Mouse (Mus musculus): ENCODE data around the gene Dll4. TPM values are rescaled to one million over a fixed set of nuclear protein-coding genes. Genes with fewer than 3 reads are reported as not detected.

Dll4 gene
- 0.19 to 0.85 TPM in 2 of 3 replicates, not detected in the other for total RNA-seq (2017)

GRCm38 (mm10) chr2:119325568-119326143 lies at the start of gene Dll4:
Gene Dll4, plus strand, starts transcription at chr2:119325784.
- ATAC-seq (replicated peaks; ENCODE audit: insufficient number of reproducible peaks, low FRiP score, low TSS enrichment, poor library complexity, severe bottlenecking) = no peak

- ATAC-seq (replicated peaks; ENCODE audit: insufficient number of reproducible peaks, low FRiP score, low TSS enrichment, poor library complexity, severe bottlenecking) = no peak
These were observed 48.7 kb upstream of the Dll4 start for GRCm38 (mm10) chr2:119276926-119277325.

GRCm38 (mm10) chr2:119277810-119278209 lies 47.8 kb upstream of the Dll4 start:
- no peak for ATAC-seq (replicated peaks; ENCODE audit: insufficient number of reproducible peaks, low FRiP score, low TSS enrichment, poor library complexity, severe bottlenecking)

- no peak for ATAC-seq (replicated peaks; ENCODE audit: insufficient number of reproducible peaks, low FRiP score, low TSS enrichment, poor library complexity, severe bottlenecking)
These were observed 43.6 kb upstream of the Dll4 start for GRCm38 (mm10) chr2:119281899-119282565.

- ATAC-seq (replicated peaks; ENCODE audit: insufficient number of reproducible peaks, low FRiP score, low TSS enrichment, poor library complexity, severe bottlenecking) = no peak
These were observed 38.2 kb upstream of the Dll4 start for GRCm38 (mm10) chr2:119287372-119287771.

GRCm38 (mm10) chr2:119288270-119288882 lies 37.2 kb upstream of the Dll4 start, which contains the start of gene Vps18:
Gene Vps18, plus strand, starts transcription at chr2:119288740.
- ATAC-seq (replicated peaks; ENCODE audit: insufficient number of reproducible peaks, low FRiP score, low TSS enrichment, poor library complexity, severe bottlenecking) = peak; percentile 92

GRCm38 (mm10) chr2:119289014-119289416 lies 36.6 kb upstream of the Dll4 start:
- peak; percentile 68 for ATAC-seq (replicated peaks; ENCODE audit: insufficient number of reproducible peaks, low FRiP score, low TSS enrichment, poor library complexity, severe bottlenecking)

- no peak for ATAC-seq (replicated peaks; ENCODE audit: insufficient number of reproducible peaks, low FRiP score, low TSS enrichment, poor library complexity, severe bottlenecking)
These were observed 33.3 kb upstream of the Dll4 start for GRCm38 (mm10) chr2:119292281-119292680.

GRCm38 (mm10) chr2:119292852-119293251 lies 32.7 kb upstream of the Dll4 start:
- ATAC-seq (replicated peaks; ENCODE audit: insufficient number of reproducible peaks, low FRiP score, low TSS enrichment, poor library complexity, severe bottlenecking) = no peak

- ATAC-seq (replicated peaks; ENCODE audit: insufficient number of reproducible peaks, low FRiP score, low TSS enrichment, poor library complexity, severe bottlenecking) = no peak
These were observed 32.3 kb upstream of the Dll4 start for GRCm38 (mm10) chr2:119293311-119293710.

- no peak for ATAC-seq (replicated peaks; ENCODE audit: insufficient number of reproducible peaks, low FRiP score, low TSS enrichment, poor library complexity, severe bottlenecking)
These were observed 31.7 kb upstream of the Dll4 start for GRCm38 (mm10) chr2:119293776-119294390.

GRCm38 (mm10) chr2:119294411-119294810 lies 31.2 kb upstream of the Dll4 start:
- ATAC-seq (replicated peaks; ENCODE audit: insufficient number of reproducible peaks, low FRiP score, low TSS enrichment, poor library complexity, severe bottlenecking) = no peak

GRCm38 (mm10) chr2:119296756-119297155 lies 28.8 kb upstream of the Dll4 start:
- ATAC-seq (replicated peaks; ENCODE audit: insufficient number of reproducible peaks, low FRiP score, low TSS enrichment, poor library complexity, severe bottlenecking) = no peak

GRCm38 (mm10) chr2:119297506-119297905 lies 28.1 kb upstream of the Dll4 start:
- ATAC-seq (replicated peaks; ENCODE audit: insufficient number of reproducible peaks, low FRiP score, low TSS enrichment, poor library complexity, severe bottlenecking) = no peak

GRCm38 (mm10) chr2:119298330-119298729 lies 27.3 kb upstream of the Dll4 start:
- no peak for ATAC-seq (replicated peaks; ENCODE audit: insufficient number of reproducible peaks, low FRiP score, low TSS enrichment, poor library complexity, severe bottlenecking)

- no peak for ATAC-seq (replicated peaks; ENCODE audit: insufficient number of reproducible peaks, low FRiP score, low TSS enrichment, poor library complexity, severe bottlenecking)
These were observed 26.7 kb upstream of the Dll4 start for GRCm38 (mm10) chr2:119298839-119299238.

GRCm38 (mm10) chr2:119299981-119300818 lies 25.4 kb upstream of the Dll4 start:
- ATAC-seq (replicated peaks; ENCODE audit: insufficient number of reproducible peaks, low FRiP score, low TSS enrichment, poor library complexity, severe bottlenecking) = peak; percentile 75

- no peak for ATAC-seq (replicated peaks; ENCODE audit: insufficient number of reproducible peaks, low FRiP score, low TSS enrichment, poor library complexity, severe bottlenecking)
These were observed 24.6 kb upstream of the Dll4 start for GRCm38 (mm10) chr2:119300819-119301493.

All from monocyte, adult 5-6 weeks (primary cell).